Mouse (Mus musculus) embryo, embryonic 10.5 days (tissue): Measurements from ENCODE around the gene Ccdc82.
A peak's percentile ranks its signal among the peaks of the same experiment; 100 is the strongest.

Source experiments
- DNase-seq: peaks from one replicate; pipeline ENCODE4 v3.0.0-alpha.2; 2015; ENCODE audit warnings: low spot score

Ccdc82 gene

DNA sequence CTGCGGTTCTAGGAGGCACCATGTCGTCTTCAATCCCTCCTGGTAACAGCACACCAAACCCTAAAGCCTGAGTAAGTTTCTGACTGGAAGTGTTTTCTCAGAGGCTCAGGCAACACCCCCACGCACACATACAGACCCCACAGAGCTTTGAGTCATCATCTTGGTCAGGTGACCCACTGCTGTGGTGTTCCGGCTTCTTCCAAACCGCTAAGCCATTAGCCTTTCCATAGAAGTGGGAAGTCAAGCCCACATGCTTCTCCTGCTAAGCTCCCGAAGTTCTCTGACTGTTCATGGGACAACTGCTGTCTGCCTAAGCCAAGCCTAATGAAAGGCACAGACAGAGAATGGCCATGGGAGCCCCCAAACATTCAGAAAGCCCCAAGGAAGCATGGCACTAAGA is 52.4 kb downstream of the Ccdc82 start:
- no peak for DNase-seq

DNA sequence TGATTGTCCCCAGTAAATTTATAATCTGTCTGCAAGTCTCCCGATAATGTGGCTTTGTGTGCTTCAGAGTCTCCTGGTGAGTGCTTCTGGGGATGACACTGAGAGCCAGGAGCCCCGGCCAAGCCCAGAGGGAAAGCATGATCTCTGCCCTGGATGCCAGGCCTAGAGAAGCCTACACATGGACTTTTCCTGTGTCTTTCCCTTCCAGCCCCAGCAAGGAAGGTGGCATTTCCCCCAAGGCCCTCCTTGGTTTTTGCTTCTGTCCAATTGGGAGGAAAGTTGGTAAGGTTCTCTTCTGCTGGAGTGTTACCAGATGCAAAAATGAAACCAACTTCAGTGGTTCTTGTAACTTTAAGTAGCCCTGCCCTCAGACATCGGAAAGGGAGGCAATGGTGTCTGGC is 53.3 kb downstream of the Ccdc82 start:
- no peak for DNase-seq

DNA sequence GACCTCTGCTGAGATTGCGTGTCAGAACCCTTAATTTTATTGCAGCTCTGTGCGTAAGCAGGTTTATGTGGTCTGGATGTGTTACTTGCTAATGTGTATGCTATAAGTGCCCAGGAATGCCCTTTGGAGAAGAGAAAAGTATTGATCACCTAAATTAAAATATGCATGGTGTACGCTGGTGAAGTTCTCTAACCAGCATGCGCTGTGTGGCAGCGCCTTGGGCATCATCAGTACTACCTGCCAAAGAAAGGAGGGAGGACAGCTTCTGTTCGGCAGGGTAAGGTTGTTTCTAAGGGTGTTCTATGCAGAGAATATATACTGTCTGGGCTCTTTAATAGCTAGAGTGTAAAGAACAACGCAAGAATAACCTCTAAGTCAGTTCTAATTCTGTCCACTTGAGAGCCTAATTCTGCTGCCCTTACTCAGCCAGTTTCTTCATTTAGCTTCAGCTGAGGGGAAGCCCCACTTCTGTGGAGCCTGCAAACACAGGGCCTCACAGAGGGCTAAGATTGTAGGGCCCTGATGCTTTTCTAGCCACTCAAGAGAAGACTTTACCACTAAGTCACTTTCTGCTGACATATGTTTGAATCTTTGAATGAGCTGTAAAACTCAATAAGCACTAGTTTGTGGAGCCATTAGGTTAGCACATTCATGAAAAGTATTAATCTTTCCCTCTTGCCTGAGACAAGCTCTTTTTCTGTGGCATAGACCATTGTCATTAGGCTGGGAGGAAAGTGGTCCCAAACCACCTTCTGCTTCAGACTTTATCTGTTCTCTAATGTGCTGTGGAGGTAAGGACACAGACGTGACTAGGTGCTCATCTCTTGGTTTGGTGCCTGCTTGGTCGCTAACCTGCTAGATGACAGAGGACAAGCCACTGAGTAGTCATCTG is 54.4 kb downstream of the Ccdc82 start:
- no peak for DNase-seq

DNA sequence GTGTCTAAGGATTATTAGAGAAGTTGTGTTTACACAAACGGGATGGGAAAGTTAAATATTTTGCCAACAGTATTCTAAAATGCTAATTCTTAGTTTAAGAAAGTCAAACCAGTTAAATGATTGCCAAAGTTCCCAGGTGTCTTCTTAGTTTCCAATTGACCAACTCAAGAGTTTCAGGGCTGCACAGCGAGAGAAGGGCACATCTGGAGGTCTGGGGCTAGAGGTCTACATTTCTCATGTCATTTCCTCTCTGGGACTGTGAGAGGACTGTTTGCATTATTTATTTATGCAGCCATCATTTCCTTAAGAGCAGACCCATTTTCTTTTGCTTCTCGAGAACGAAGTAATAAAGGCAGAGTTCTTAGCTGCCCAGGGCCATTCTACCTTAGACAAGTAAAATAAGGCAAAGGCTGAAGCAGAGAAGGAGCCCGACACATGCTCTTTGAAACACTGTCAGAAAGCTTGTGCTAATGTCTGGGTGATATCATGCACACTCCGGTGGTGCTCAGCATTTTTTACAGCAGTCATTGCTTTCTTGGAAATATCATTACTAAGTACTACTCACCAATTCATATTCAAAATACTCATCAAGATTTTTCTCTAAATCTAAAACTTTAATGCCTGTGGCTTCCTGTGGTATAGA is 55.5 kb downstream of the Ccdc82 start:
- DNase-seq = no peak

DNA sequence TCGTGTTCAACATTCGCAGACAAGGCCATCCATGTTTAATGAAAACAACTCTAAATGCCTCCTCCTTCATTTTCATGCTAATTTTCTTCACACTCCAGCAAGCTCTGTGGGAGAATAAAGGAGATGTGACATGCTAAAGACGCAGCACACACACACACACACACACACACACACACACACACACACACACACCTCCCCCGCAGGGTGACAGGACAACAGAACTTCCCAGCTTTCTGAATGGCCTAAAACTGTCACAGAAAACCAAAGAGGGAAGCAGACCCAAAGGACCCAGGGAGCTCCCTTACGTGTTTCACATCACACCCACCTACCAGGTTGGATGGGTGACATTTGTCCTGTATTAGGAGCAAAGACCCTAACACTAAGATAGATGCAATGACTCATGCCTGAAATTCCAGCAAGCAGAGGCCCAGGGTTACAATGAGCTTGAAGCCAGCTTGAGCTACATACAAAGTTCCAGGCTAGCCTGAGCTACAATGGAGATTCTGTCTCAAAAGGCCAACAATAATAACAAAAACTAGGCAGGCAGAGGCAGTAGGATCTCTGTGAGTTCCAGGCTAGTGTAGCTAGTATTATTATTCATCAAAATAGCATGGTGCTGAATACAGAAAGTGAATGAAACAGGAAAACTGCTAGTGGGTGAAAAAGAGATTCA is 56.5 kb downstream of the Ccdc82 start:
- DNase-seq = peak; percentile 53

DNA sequence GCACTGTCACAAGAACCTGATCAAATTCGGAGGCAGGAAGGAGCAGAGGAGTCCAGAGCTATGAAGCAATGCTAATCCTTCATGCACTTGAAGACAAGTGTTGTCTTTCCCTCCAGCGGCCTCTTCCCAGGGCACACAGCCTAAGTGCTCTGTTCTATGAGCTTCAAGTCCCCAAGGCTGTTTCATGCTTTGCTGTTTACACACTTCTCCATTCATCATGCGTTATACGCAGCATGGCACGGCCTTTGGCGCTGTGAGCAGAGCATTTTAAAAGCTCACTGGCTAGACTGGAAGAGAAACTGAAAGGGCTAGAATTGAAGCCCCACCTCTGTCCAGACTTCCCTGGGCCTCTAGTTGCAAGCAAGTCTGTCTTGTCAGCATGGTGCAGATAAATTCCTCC is 57.2 kb downstream of the Ccdc82 start:
- no peak for DNase-seq

DNA sequence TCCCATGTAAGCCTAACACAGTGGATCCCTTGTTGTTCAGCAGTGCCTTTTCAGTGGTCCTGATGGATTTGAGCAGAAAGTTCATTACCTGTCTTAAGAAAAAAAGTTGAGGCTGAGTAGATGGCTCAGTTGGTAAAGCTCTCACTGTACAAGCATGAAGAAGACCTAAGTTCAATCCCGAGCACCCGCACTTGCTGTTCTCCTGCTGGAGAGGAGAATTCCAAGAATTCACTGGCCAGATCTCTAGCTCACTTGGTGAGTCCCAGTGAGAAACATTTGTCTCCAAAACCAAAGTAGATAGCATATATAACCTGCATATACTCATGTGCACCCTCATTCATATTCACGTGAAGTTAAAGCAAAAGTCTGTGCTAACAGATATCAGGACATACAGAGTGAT is 59.7 kb downstream of the Ccdc82 start:
- no peak for DNase-seq

DNA sequence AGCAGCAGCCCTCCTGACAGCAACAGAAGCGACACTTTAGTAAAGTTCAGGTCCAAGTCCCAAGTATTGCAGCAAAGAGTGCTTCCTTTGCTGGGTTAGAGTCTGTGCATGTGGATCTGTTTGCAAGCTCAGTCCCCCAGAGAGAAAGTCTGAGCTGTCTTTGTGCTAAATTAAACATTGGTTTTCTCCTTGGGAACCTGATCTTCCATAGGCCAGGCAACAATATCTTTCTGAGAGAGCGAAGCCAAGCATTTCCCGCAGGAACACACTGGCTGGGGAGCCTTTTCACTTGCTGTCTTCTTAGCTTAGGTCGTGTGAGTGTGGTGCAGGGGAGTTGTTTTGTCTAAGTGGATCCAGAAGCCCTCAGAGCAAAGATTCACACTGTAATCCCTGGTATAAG is 60.5 kb downstream of the Ccdc82 start:
- no peak for DNase-seq

DNA sequence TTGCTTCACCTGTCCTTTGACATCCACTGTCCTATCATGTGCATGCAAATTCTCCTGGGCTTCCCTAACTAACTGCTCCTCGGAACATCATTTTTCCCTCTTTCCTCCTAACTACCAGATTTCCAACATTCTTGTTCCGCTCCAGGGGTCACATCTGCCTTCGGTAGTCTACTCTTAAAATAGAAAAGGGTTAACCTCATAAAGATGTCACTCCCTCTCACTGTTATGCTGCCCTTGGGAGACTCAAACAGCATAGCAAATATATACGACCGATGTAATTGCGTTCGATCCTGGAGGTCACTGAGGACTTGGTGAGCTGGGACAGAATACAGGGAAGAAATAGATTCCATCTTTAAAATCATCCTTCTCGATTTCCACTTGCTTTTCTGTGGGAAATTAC is 62.0 kb downstream of the Ccdc82 start:
- DNase-seq = no peak

DNA sequence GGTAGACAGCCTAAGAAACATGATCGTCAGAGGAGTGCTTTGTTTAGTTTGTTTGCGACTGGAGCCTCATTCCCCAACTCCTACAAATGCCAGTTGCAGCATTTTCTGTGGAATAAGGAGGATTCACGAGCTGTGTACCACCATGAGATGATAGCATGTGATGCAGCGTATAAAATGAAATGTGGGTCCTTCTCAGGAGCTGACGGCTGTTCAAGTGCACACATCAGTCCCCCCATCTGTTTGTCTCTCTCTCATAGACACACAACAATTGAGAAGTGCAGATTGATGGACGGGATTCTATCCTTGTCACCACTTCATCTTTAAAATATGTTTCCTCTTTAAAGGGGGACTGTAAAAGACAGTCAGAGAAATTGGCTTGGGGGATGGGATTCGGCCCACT is 63.1 kb downstream of the Ccdc82 start:
- no peak for DNase-seq

DNA sequence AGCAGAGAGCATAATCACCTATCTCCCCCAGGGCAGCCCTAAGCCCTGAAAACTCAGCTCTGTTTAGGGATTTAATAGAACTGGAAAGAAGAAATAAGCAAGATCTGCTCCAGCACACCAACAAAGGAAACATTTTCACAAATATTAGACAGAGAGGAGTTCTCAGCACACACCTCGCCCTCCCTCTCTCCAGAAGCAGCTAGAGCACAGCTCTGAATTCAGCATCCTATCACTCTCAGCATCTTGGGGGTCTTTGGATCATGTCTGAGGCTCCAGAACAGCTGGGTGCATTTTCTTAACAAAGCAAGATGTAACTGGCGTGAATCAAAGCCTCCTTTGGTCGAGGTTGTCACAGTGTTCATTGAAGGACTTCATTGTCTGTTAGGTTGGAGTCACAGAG is 63.5 kb downstream of the Ccdc82 start:
- no peak for DNase-seq

DNA sequence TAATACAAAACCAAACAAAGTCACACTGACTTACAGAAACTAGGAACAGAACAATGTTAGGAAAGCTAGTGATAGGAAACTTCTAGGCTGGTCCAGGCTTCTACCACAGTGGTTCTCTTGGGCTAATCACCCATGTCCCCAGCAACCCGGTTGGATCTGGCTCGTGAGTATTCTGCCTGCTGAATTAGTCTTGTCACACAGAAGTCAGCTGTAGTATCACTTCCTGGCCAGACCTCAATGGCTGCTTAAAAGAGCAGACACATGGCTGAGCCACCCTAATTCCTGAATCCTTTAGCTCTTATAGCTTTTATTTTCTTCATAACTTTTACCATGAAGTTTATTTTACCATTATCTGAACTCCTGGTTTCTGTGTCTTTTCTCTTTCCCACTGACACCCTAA is 64.3 kb downstream of the Ccdc82 start:
- no peak for DNase-seq

DNA sequence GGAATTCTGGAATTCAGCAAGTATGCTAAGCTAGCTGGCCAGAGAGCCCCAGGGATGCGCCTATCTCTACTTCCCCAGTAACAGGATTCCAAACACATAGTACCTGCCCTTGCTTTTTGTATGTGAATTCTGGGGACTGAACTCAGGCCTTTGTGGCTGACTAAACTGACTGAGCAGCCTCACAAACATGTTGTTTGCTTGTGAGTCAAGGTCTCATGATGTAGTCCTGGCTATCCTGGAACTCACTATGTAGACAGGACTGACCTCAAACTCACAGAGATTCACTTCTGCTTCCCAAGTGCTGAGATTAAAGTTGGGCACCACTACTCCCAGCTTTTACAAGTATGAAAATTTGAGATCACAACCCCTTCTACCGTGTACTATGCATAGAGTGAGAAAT is 67.2 kb downstream of the Ccdc82 start:
- no peak for DNase-seq

DNA sequence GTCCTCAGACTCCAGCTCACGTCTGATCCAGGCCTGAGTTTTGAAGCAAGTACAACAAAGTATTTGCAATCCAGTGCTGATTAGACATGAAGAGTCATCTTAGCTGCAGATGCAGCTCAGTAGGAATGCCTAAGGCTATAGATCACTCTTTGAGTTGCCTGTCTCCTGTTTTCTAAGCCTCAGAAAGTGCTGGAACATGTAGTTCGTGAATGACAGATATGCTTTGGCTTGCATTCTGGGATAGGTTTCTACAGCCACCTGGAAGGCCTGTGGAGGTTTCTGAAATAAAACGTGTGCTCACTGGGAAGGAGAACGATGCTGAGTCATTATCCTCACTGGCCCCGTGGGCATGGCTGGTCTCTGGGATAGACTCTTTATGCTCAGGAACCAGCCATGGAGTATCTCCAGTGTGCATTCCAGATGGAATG is 67.8 kb downstream of the Ccdc82 start:
- DNase-seq = no peak

DNA sequence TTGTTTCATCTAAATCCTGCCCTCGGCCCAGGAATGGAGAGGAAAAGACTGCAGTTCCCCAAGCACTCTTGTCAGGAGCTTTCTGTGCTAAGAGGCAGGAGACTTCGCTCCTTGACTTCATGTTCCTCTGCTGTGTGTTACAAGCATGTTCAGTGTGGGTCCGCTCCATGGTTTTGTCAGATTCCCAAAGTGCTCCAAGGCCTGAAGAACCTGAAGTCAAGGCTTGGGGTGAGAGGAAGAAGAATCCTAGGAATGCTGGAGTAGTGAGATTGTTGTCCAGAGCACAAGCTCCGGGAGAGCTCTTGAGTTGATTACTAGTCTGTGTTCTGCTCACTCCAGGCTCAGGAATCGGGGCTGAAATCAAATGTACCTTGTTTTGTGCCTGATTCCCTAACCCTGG is 68.6 kb downstream of the Ccdc82 start:
- no peak for DNase-seq

DNA sequence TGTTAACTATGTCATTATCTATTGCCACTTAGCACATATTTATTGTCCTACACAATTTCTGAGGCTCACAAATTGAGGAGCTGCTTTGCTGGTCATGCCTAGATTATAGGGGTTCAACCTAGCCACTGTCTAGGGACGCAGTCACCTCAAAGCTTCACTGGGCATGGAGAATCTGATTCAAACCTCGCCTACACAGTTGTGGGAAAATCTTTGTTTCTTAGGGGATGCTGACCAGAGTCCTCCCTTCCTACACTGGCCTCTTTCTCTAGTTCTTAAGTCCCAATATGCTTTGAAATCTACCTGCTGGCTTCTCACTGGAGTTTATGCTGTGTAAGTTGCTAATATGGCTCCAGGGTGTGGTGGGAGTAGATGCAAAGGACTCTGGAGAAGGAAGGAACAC is 72.8 kb downstream of the Ccdc82 start:
- no peak for DNase-seq

DNA sequence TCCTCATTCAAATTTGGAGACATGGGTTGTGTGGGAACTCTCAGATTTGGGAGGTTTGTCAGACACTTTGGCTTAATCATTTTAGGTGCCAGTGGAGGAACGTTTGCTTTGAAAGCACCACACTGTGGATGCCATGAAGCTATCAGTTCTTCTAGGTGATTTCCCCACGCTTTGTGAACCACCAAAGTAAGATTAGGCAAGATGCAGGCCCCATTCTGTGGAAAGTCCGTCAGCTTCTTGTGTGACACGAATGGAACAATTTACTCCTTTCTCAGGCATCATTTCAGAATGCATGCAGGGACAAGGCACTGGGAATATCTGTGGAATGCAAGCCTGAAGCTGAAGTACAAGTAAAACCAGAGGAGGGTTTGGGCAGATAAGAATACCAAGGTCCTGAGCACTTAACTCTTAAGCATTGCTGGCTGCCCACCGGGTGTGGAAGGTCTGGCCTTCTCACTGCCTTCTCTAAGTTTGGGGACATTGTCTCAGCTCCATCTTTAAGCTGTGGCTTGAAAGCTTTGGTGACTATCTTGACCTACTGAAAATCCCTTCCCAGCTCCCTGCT is 74.1 kb downstream of the Ccdc82 start:
- DNase-seq = no peak

DNA sequence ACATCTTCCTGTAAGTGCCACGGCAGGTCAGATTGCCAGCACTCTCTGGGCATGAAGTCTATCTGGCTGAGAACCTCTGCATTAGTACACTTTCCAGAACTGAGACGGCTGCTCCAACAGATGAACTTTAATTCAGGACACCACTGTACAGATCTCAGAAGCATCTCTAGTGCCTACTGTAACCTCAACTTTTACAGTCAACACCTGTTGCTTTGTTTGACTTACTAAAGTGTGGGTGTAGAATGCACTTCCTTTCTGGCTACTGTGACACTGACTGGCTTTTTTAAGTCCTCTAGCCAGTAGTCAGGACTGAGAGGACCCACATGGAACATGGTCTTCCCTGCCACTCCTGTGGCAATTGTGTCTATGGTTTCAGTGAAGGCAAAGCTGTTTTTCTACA is 76.3 kb downstream of the Ccdc82 start:
- no peak for DNase-seq

DNA sequence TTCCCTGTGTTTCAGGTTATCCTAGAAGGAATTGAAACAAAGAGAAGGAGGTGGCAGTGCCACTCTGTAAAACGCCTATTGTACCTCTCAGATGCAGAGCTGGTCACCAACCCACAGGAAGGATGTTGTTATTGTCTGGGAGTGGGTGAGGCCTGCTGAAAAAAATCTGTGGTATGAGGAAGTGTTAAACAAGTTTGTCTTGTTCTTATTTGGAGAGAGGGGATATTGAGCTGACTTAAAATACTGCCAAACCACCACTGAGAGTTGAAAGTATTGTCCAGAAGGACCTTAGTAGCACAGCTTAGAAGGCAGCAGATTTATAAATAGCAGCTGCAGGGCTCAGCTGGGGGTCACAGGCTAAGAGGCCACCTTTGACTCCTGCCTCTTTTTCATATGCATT is 76.9 kb downstream of the Ccdc82 start:
- DNase-seq = no peak
